Mouse (Mus musculus): Measurements from ENCODE around the gene Gm5622. TPM values are rescaled to one million over a fixed set of nuclear protein-coding genes. Genes with fewer than 3 reads are reported as not detected.
"Not testable (repeated sequence)": the region's sequence is repeated elsewhere in the genome, so short reads cannot be mapped to it uniquely, and the experiment has no call there.

The Gm5622 gene
- polyA plus RNA-seq (2016; fragmentation: Nextera tagmentation; extraction: Ambion mirVana), result not detected in 2 replicates

DNA sequence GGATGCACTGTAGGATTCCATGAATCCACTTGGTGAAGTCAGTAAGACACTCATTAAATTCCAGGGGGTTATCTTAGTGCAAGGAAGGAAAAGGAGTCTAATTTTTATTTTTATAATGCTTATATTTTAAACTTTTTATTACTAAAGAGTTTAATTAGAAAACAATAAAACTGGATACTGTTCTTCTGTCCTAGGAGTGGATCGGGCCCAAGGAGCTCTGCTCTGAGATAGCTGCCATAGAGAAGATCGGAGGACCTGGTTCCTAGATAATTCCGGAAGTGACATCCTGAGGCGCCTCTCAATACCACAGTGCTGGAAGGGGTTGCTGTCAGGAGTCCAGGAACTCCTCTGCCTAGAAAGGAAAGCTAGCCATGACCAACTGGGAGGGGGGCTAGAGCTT lies at the start of gene Gm5622:
Gene Gm5622, plus strand, starts transcription at position 301 of the 400 bp plus-strand sequence.
- Histone ChIP-seq H3K27me3 (no peaks in the 10 kb centered on the region), H3K4me2 (replicated peaks) (no peak within 1 kb of the TSS), H3K9me3 (no peaks in the 10 kb centered on the region), H3K9ac (replicated peaks) (no peak within 1 kb of the TSS), H3K36me3 (no peaks in the 10 kb centered on the region), H3K27ac (replicated peaks) (no peak within 1 kb of the TSS), H3K4me1 (no peaks in the 10 kb centered on the region), H3K4me3 (no peak within 1 kb of the TSS)
- no peak for ATAC-seq (ENCODE audit: low FRiP score, low read depth)
- WGBS, result 94% methylated on average over 4 of the region's 4 CpGs

DNA sequence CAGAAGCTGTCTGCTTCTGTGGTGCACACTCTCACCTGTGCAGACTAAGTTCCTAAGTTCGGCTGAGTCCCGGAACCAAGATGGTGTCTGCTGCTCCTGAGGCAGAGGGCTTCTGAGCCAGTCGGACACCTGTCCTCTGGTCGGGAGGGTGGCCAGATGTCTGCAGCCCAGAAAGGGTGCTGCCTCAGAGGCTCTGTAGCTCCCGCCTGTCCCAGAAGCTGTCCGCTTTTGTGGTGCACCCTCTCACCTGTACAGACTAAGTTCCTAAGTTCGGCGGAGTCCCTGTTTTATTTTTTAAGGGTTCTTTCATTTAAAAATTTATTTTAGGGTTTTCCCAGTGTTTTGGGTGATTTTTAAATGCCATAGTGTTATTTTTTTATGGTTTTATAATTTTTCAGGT lies 45.2 kb upstream of the Gm5622 start:
- Histone ChIP-seq H3K4me3 (no peak overlapping the region), H3K9ac (replicated peaks) (no peak overlapping the region), H3K4me1 (no peaks in the 10 kb centered on the region), H3K4me2 (replicated peaks) (no peak overlapping the region), H3K9me3 (no peaks in the 10 kb centered on the region), H3K27ac (replicated peaks) (no peak overlapping the region), H3K27me3 (no peaks in the 10 kb centered on the region), H3K36me3 (no peaks in the 10 kb centered on the region)
- ATAC-seq (ENCODE audit: low FRiP score, low read depth), result no peak
- WGBS, result 96% methylated on average over 8 of the region's 8 CpGs

- not testable (repeated sequence) for H3K4me3 ChIP-seq; ATAC-seq (ENCODE audit: low FRiP score, low read depth); H3K36me3 ChIP-seq; H3K9me3 ChIP-seq; H3K4me2 ChIP-seq (replicated peaks); H3K27me3 ChIP-seq; H3K27ac ChIP-seq (replicated peaks); H3K4me1 ChIP-seq; H3K9ac ChIP-seq (replicated peaks)
- 83% methylated on average over 2 of the region's 2 CpGs for WGBS
These were observed 21.4 kb downstream of the Gm5622 start, which contains the start of gene Gm17175 for GRCm38 (mm10) chr14:51573963-51574362. Gene Gm17175 (minus strand): TSS chr14:51574063.

DNA sequence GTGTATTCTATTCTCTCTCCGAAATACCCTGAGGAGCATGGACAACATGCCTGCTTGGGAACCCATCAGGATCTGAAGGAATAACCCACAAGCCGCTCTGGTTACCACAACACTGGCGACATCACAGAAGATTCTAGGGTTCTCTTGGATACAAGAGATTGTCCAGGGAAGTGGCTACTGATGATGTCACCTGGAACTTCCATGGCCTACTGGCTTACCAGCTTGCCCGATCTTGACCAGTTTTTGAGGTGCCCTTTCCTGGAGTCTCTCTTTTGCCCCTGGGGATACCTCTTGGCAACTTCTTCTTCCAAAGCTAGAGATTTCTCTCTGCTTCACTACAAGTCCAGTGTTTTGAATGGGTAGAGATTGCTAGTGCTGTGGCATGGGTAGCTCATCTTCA lies 39.4 kb downstream of the Gm5622 start, which contains the start of gene Gm17174:
Gene Gm17174, minus strand, starts transcription at position 101 of the 400 bp plus-strand sequence.
- H3K4me2 ChIP-seq (replicated peaks); H3K9ac ChIP-seq (replicated peaks); H3K4me1 ChIP-seq; H3K9me3 ChIP-seq; H3K27me3 ChIP-seq; H3K27ac ChIP-seq (replicated peaks); H3K4me3 ChIP-seq; H3K36me3 ChIP-seq; ATAC-seq (ENCODE audit: low FRiP score, low read depth): not testable (repeated sequence)
- 94% methylated on average over 4 of the region's 4 CpGs for WGBS

DNA sequence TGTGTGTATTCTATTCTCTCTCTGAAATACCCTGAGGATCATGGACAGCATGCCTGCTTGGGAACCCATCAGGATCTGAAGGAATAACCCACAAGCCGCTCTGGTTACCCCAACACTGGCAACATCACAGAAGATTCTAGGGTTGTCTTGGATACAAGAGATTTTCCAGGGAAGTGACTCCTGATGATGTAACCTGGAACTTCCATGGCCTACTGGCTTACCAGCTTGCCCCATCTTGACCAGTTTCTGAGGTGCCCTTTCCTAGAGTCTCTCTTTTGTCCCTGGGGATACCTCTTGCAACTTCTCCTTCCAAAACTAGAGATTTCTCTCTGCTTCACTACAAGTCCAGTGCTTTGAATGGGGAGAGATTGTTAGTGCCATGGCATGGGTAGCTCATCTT lies 58.6 kb downstream of the Gm5622 start, which contains the start of gene Gm17078:
Gene Gm17078, minus strand, starts transcription at position 101 of the 400 bp plus-strand sequence.
- ATAC-seq (ENCODE audit: low FRiP score, low read depth), result no peak
- WGBS, result 90% methylated on average over 1 of the region's 1 CpGs
- no peak within 1 kb of the TSS for H3K4me2 ChIP-seq (replicated peaks)
- no peaks in the 10 kb centered on the region for H3K27me3 ChIP-seq
- no peaks in the 10 kb centered on the region for H3K4me1 ChIP-seq
- no peak within 1 kb of the TSS for H3K4me3 ChIP-seq
- H3K9me3 ChIP-seq, result no peaks in the 10 kb centered on the region
- H3K27ac ChIP-seq (replicated peaks), result no peak within 1 kb of the TSS
- no peak within 1 kb of the TSS for H3K9ac ChIP-seq (replicated peaks)
- H3K36me3 ChIP-seq, result no peaks in the 10 kb centered on the region

GRCm38 (mm10) chr14:51632426-51632825 lies 79.8 kb downstream of the Gm5622 start:
- WGBS, result 88% methylated on average over 1 of the region's 1 CpGs
- not testable (repeated sequence) for ATAC-seq (ENCODE audit: low FRiP score, low read depth)

DNA sequence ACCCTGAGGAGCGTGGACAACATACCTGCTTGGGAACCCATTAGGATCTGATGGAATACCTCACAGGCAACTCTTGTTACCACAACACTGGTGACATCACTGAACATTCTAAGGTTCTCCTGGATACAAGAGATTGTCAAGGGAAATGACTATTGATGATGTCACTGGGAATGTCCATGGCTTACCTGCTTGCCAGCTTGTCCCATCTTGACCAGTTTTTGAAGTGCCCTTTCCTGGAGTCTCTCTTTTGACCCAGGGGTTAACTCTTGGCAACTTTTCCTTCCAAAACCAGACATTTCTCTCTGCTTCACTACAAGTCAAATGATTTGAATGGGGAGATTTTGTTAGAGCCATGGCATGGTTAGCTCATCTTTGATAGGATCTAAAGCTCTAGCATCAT lies 83.0 kb downstream of the Gm5622 start, which contains the start of gene Gm4181:
Gene Gm4181, minus strand, starts transcription at position 101 of the 400 bp plus-strand sequence.
- ATAC-seq (ENCODE audit: low FRiP score, low read depth); H3K4me3 ChIP-seq; H3K9ac ChIP-seq (replicated peaks); H3K27me3 ChIP-seq; H3K4me1 ChIP-seq; H3K4me2 ChIP-seq (replicated peaks); H3K27ac ChIP-seq (replicated peaks); H3K36me3 ChIP-seq; H3K9me3 ChIP-seq: not testable (repeated sequence)
- WGBS, result 81% methylated on average over 1 of the region's 1 CpGs

More at GRCm38 (mm10) chr14:51632426-51632825, 79.8 kb downstream of the Gm5622 start:
- not testable (repeated sequence) for H3K27me3 ChIP-seq; H3K9ac ChIP-seq (replicated peaks); H3K9me3 ChIP-seq; H3K36me3 ChIP-seq; H3K4me2 ChIP-seq (replicated peaks); H3K4me3 ChIP-seq; H3K4me1 ChIP-seq; H3K27ac ChIP-seq (replicated peaks)

DNA sequence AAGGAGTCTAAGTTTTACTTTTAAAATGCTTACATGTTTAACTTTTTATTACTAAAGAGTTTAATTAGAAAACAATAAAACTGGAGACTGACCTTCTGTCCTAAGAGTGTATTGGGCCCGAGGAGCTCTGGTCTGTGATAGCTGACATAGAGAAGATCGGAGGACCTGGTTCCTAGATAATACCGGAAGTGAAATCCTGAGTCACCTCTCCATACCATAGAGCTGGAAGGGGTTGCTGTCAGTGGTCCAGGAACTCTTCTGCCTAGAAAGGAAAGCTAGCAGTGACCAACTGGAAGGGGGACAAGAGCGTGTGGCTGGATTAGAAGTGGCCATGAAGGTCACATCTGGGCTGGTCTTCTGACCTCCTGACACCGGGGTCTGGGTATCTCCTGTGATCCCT lies 124.7 kb downstream of the Gm5622 start:
- 87% methylated on average over 5 of the region's 5 CpGs for WGBS
- no peak for ATAC-seq (ENCODE audit: low FRiP score, low read depth)
- no peak overlapping the region for H3K27ac ChIP-seq (replicated peaks)
- H3K27me3 ChIP-seq, result no peaks in the 10 kb centered on the region
- no peak overlapping the region for H3K9ac ChIP-seq (replicated peaks)
- no peak overlapping the region for H3K4me3 ChIP-seq
- H3K36me3 ChIP-seq, result no peaks in the 10 kb centered on the region
- H3K4me2 ChIP-seq (replicated peaks), result no peak overlapping the region
- no peaks in the 10 kb centered on the region for H3K9me3 ChIP-seq
- H3K4me1 ChIP-seq, result no peaks in the 10 kb centered on the region

GRCm38 (mm10) chr14:51695368-51695767 lies 142.8 kb downstream of the Gm5622 start, which contains the start of gene Gm17079:
Gene Gm17079 (minus strand): TSS chr14:51695468.
- not testable (repeated sequence) for H3K9me3 ChIP-seq; H3K9ac ChIP-seq (replicated peaks); H3K4me3 ChIP-seq; ATAC-seq (ENCODE audit: low FRiP score, low read depth); H3K36me3 ChIP-seq; H3K27ac ChIP-seq (replicated peaks); H3K27me3 ChIP-seq; H3K4me1 ChIP-seq; H3K4me2 ChIP-seq (replicated peaks)
- WGBS, result 89% methylated on average over 1 of the region's 2 CpGs

Other genes starting within 250 kb of the Gm5622 start
- gene Gm7247, start 191.0 kb upstream of the Gm5622 start, polyA plus RNA-seq (2016; fragmentation: Nextera tagmentation; extraction: Ambion mirVana), result not detected in 2 replicates
- not detected in 2 replicates for gene Vmn2r88, start 142.0 kb upstream of the Gm5622 start, polyA plus RNA-seq (2016; fragmentation: Nextera tagmentation; extraction: Ambion mirVana)
- not detected in 2 replicates for gene Vmn2r89, start 100.9 kb upstream of the Gm5622 start, polyA plus RNA-seq (2016; fragmentation: Nextera tagmentation; extraction: Ambion mirVana)
- not detected in 2 replicates for gene Gm17175, start 21.3 kb downstream of the Gm5622 start, polyA plus RNA-seq (2016; fragmentation: Nextera tagmentation; extraction: Ambion mirVana)
- gene Gm17174, start 39.3 kb downstream of the Gm5622 start, polyA plus RNA-seq (2016; fragmentation: Nextera tagmentation; extraction: Ambion mirVana), result not detected in 2 replicates
- not detected in 2 replicates for gene Gm17078, start 58.5 kb downstream of the Gm5622 start, polyA plus RNA-seq (2016; fragmentation: Nextera tagmentation; extraction: Ambion mirVana)
- gene Gm4181, start 82.9 kb downstream of the Gm5622 start, polyA plus RNA-seq (2016; fragmentation: Nextera tagmentation; extraction: Ambion mirVana), result not detected in 2 replicates
- not detected in 2 replicates for gene Gm17079, start 142.7 kb downstream of the Gm5622 start, polyA plus RNA-seq (2016; fragmentation: Nextera tagmentation; extraction: Ambion mirVana)
- not detected in 2 replicates for gene Gm5800, start 164.4 kb downstream of the Gm5622 start, polyA plus RNA-seq (2016; fragmentation: Nextera tagmentation; extraction: Ambion mirVana)
- gene Ang4, start 220.8 kb downstream of the Gm5622 start, polyA plus RNA-seq (2016; fragmentation: Nextera tagmentation; extraction: Ambion mirVana), result not detected in 2 replicates
- not detected in 2 replicates for gene AY358078, start 247.3 kb downstream of the Gm5622 start, polyA plus RNA-seq (2016; fragmentation: Nextera tagmentation; extraction: Ambion mirVana)